Mouse (Mus musculus): ENCODE results near the gene Islr.

Gene Islr

GRCm38 (mm10) chr9:58156819-58157560 lies 47.1 kb downstream of the Islr start:
- in situ Hi-C loops (cut with MboI, MseI), result no loop called here

- in situ Hi-C loops (cut with MboI, MseI), result no loop called here
These were observed 48.7 kb downstream of the Islr start for GRCm38 (mm10) chr9:58155366-58155765.

- in situ Hi-C loops (cut with MboI, MseI), result no loop called here
These were observed 51.0 kb downstream of the Islr start for GRCm38 (mm10) chr9:58153095-58153494.

GRCm38 (mm10) chr9:58150733-58151361 lies 53.3 kb downstream of the Islr start:
- in situ Hi-C loops (cut with MboI, MseI), result no loop called here

GRCm38 (mm10) chr9:58148806-58149205 lies 55.3 kb downstream of the Islr start:
- in situ Hi-C loops (cut with MboI, MseI), result loop anchor here (25.0 kb wide), 1 partner anchor 1637 kb away; no protein-coding TSS in a partner anchor

- in situ Hi-C loops (cut with MboI, MseI), result loop anchor here (25.0 kb wide), 1 partner anchor 1633 kb away; no protein-coding TSS in a partner anchor
These were observed 58.7 kb downstream of the Islr start for GRCm38 (mm10) chr9:58145417-58145816.

- in situ Hi-C loops (cut with MboI, MseI), result loop anchor here (25.0 kb wide), 1 partner anchor 1632 kb away; no protein-coding TSS in a partner anchor
These were observed 59.4 kb downstream of the Islr start for GRCm38 (mm10) chr9:58144664-58145063.

GRCm38 (mm10) chr9:58143419-58143818 lies 60.7 kb downstream of the Islr start:
- in situ Hi-C loops (cut with MboI, MseI), result loop anchor here (25.0 kb wide), 1 partner anchor 1631 kb away; no protein-coding TSS in a partner anchor

- in situ Hi-C loops (cut with MboI, MseI), result loop anchor here (25.0 kb wide), 1 partner anchor 1628 kb away; no protein-coding TSS in a partner anchor
These were observed 64.2 kb downstream of the Islr start for GRCm38 (mm10) chr9:58139947-58140346.

- in situ Hi-C loops (cut with MboI, MseI), result loop anchor here (25.0 kb wide), 1 partner anchor 1624 kb away; no protein-coding TSS in a partner anchor
These were observed 68.2 kb downstream of the Islr start for GRCm38 (mm10) chr9:58135921-58136321.

GRCm38 (mm10) chr9:58134906-58135305 lies 69.2 kb downstream of the Islr start:
- in situ Hi-C loops (cut with MboI, MseI), result loop anchor here (25.0 kb wide), 1 partner anchor 1623 kb away; no protein-coding TSS in a partner anchor

- in situ Hi-C loops (cut with MboI, MseI), result loop anchor here (25.0 kb wide), 1 partner anchor 1622 kb away; no protein-coding TSS in a partner anchor
These were observed 69.9 kb downstream of the Islr start for GRCm38 (mm10) chr9:58133893-58134884.

- in situ Hi-C loops (cut with MboI, MseI), result loop anchor here (25.0 kb wide), 1 partner anchor 1619 kb away; no protein-coding TSS in a partner anchor
These were observed 72.4 kb downstream of the Islr start for GRCm38 (mm10) chr9:58131735-58132134.

GRCm38 (mm10) chr9:58130909-58131308 lies 73.2 kb downstream of the Islr start:
- in situ Hi-C loops (cut with MboI, MseI), result loop anchor here (25.0 kb wide), 1 partner anchor 1619 kb away; no protein-coding TSS in a partner anchor

- in situ Hi-C loops (cut with MboI, MseI), result loop anchor here (25.0 kb wide), 1 partner anchor 1617 kb away; no protein-coding TSS in a partner anchor
These were observed 74.6 kb downstream of the Islr start for GRCm38 (mm10) chr9:58129508-58129907.

GRCm38 (mm10) chr9:58128926-58129413 lies 75.1 kb downstream of the Islr start:
- in situ Hi-C loops (cut with MboI, MseI), result loop anchor here (25.0 kb wide), 1 partner anchor 1617 kb away; no protein-coding TSS in a partner anchor

- in situ Hi-C loops (cut with MboI, MseI), result loop anchor here (25.0 kb wide), 1 partner anchor 1614 kb away; no protein-coding TSS in a partner anchor
These were observed 78.3 kb downstream of the Islr start for GRCm38 (mm10) chr9:58125811-58126210.

- in situ Hi-C loops (cut with MboI, MseI), result loop anchor here (25.0 kb wide), 1 partner anchor 1613 kb away; no protein-coding TSS in a partner anchor
These were observed 79.0 kb downstream of the Islr start for GRCm38 (mm10) chr9:58125085-58125484.

GRCm38 (mm10) chr9:58118671-58119070 lies 85.4 kb downstream of the Islr start, which contains the start of gene Ccdc33:
Ccdc33 (minus strand) TSS chr9:58118823.
- in situ Hi-C loops (cut with MboI, MseI), result no loop called here

GRCm38 (mm10) chr9:58116024-58116651 lies 88.0 kb downstream of the Islr start:
- in situ Hi-C loops (cut with MboI, MseI), result no loop called here

Measured in T-helper 1 cell (primary cell).